In the genomic region with DNA sequence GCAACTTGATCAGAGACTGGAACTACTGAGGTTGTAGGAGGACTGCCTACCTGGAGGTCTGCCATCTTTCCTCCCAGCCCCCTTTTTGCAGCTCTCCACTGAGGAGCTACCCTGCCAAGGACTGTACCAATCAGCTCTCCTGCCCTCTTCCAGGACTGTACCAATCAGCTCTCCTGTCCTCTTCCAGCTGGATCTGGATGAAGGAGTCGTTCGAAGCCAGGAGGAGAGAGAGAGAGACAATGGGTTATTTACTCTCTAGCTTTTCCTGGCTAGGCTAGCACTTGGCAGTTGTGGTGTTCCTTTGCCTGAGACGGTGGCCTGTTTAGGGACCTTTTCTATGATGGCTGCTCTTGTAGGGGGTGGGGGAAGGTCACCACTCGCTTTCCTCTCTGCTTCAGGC, we compare ENCODE assay signal across 11 mouse cellular contexts. TPM values are rescaled to one million over a fixed set of nuclear protein-coding genes. Genes with fewer than 3 reads are reported as not detected.
A peak's percentile ranks its signal among the peaks of the same experiment; 100 is the strongest.
DNase-seq lines count a peak whose midpoint lies in the region; ATAC-seq lines count a peak whose summit lies in the region.
"Had no signal": no experiment of that assay in that cellular context is flagged by ENCODE, and none has a peak within 500 bp of the region (broad histone marks: within the 10 kb centered on the region; RNA-seq: fewer than 3 reads in every experiment).

No protein-coding gene starts in this region.

- 65% methylated on average over 4 of the region's 4 CpGs for WGBS in hindbrain, embryonic 13.5 days
- WGBS in hindbrain, embryonic 12.5 days = 69% methylated on average over 4 of the region's 4 CpGs
- 51% methylated on average over 4 of the region's 4 CpGs for WGBS in intestine, embryonic 15.5 days

- peak; percentile 48 for DNase-seq in MN1 (ENCODE audit: low spot score)
- DNase-seq in fat pad, adult 2 months (ENCODE audit: extremely low read depth, low read depth, low spot score) = peak; percentile 40
- DNase-seq in left cerebral cortex, postnatal 14 days (ENCODE audit: low spot score in 2 of 2) = peak; percentile 41 to 67
- no peak for DNase-seq in gastrocnemius, adult 18-20 months (ENCODE audit: low spot score)
- no peak for DNase-seq in urinary bladder, adult 18-20 months (ENCODE audit: low spot score in 2 of 2)
- DNase-seq: kidney, adult 11 months; liver had no signal

- H3K4me1 ChIP-seq in hindbrain, embryonic 13.5 days (replicated peaks) = no peaks in the 10 kb centered on the region
- no peaks in the 10 kb centered on the region for H3K4me1 ChIP-seq in hindbrain, embryonic 12.5 days
- H3K4me1 ChIP-seq in intestine, embryonic 15.5 days (replicated peaks) = no peaks in the 10 kb centered on the region
- H3K4me1 ChIP-seq: heart, embryonic 10.5 days had no signal

- no peaks in the 10 kb centered on the region for H3K36me3 ChIP-seq in hindbrain, embryonic 13.5 days
- no peaks in the 10 kb centered on the region for H3K36me3 ChIP-seq in hindbrain, embryonic 12.5 days
- no peaks in the 10 kb centered on the region for H3K36me3 ChIP-seq in intestine, embryonic 15.5 days
- H3K36me3 ChIP-seq: heart, embryonic 10.5 days had no signal

- H3K9ac ChIP-seq in hindbrain, embryonic 13.5 days = no peak overlapping the region
- H3K9ac ChIP-seq in hindbrain, embryonic 12.5 days = no peak overlapping the region
- H3K9ac ChIP-seq in intestine, embryonic 15.5 days = no peak overlapping the region

- no peak overlapping the region for H3K27ac ChIP-seq in hindbrain, embryonic 13.5 days
- H3K27ac ChIP-seq in hindbrain, embryonic 12.5 days = no peak overlapping the region
- H3K27ac ChIP-seq in intestine, embryonic 15.5 days = no peak overlapping the region
- H3K27ac ChIP-seq: heart, embryonic 10.5 days had no signal

- no peak overlapping the region for H3K4me3 ChIP-seq in hindbrain, embryonic 13.5 days
- no peak overlapping the region for H3K4me3 ChIP-seq in hindbrain, embryonic 12.5 days
- H3K4me3 ChIP-seq in intestine, embryonic 15.5 days (replicated peaks) = no peak overlapping the region
- H3K4me3 ChIP-seq: heart, embryonic 10.5 days had no signal

- H3K9me3 ChIP-seq in hindbrain, embryonic 13.5 days = no peaks in the 10 kb centered on the region
- no peaks in the 10 kb centered on the region for H3K9me3 ChIP-seq in hindbrain, embryonic 12.5 days (replicated peaks)
- H3K9me3 ChIP-seq in intestine, embryonic 15.5 days = no peaks in the 10 kb centered on the region
- H3K9me3 ChIP-seq: heart, embryonic 10.5 days had no signal

- no peaks in the 10 kb centered on the region for H3K27me3 ChIP-seq in hindbrain, embryonic 13.5 days
- H3K27me3 ChIP-seq in hindbrain, embryonic 12.5 days = no peaks in the 10 kb centered on the region
- no peaks in the 10 kb centered on the region for H3K27me3 ChIP-seq in intestine, embryonic 15.5 days (replicated peaks)

- intact Hi-C loops in left cerebral cortex, postnatal 14 days (cut with DNase I) = no loop called here

- ATAC-seq in hindbrain, embryonic 13.5 days (ENCODE audit: low FRiP score) = 0 out of 2 replicates have a peak, but pooled peaks have one; percentile 59
- ATAC-seq in hindbrain, embryonic 12.5 days (ENCODE audit: low FRiP score) = no peak
- no peak for ATAC-seq in intestine, embryonic 15.5 days

- H3K4me2 ChIP-seq in hindbrain, embryonic 13.5 days = no peak overlapping the region
- H3K4me2 ChIP-seq in hindbrain, embryonic 12.5 days (replicated peaks) = no peak overlapping the region
- H3K4me2 ChIP-seq in intestine, embryonic 15.5 days (replicated peaks) = no peak overlapping the region

RNA-seq across cellular contexts. Expression of a gene that starts 14.9 kb away (rescaled TPM):
- polyA plus RNA-seq in hindbrain, embryonic 13.5 days (2015; fragmentation: Nextera tagmentation; extraction: Ambion mirVana) = 36.6 and 38.9 TPM in 2 replicates
- 40.2 and 41.2 TPM in 2 replicates for polyA plus RNA-seq in hindbrain, embryonic 12.5 days (2016; fragmentation: Nextera tagmentation; extraction: Ambion mirVana)
- 10 to 100 TPM; 78.1 to 80.5 TPM for total RNA-seq in left cerebral cortex, postnatal 14 days (2021)
- total RNA-seq in gastrocnemius, adult 18-20 months (2021) = 1 to 10 TPM; 6.0 to 6.6 TPM
- 7.9 and 8.1 TPM in 2 replicates for polyA plus RNA-seq in intestine, embryonic 15.5 days (2015; fragmentation: Nextera tagmentation; extraction: Ambion mirVana)

Comparison
In these comparisons a context has a peak if more than half of its experiments do, and no peak if none do; other contexts are left out.
1. DNase-seq: peak in MN1 (single experiment), fat pad, adult 2 months (single experiment) and left cerebral cortex, postnatal 14 days (2 of 2); none in gastrocnemius, adult 18-20 months (single experiment) and urinary bladder, adult 18-20 months (0 of 2).